Mouse (Mus musculus): ENCODE measurements around the gene Gm37240. TPM values are rescaled to one million over a fixed set of nuclear protein-coding genes. Genes with fewer than 3 reads are reported as not detected.

Gene Gm37240
- polyA plus RNA-seq, 1 experiment = not detected

GRCm38 (mm10) chr3:84955011-84955775 lies 932.1 kb downstream of the Gm37240 start:
- no peak overlapping the region for H3K27ac ChIP-seq (ENCODE audit: insufficient read depth, low read depth, low read length)
- no peak for TF ChIP-seq CTCF (IDR thresholded peaks at IDR 0.05; ENCODE audit: low read depth, low read length)
- no peak for TF ChIP-seq POLR2A (IDR thresholded peaks at IDR 0.05; ENCODE audit: borderline replicate concordance, low read depth, low read length)
- H3K4me3 ChIP-seq (ENCODE audit: insufficient read depth, low read length) = no peak overlapping the region
- no peaks in the 10 kb centered on the region for H3K4me1 ChIP-seq (ENCODE audit: control insufficient read depth, insufficient read depth, low read length)

- TF ChIP-seq POLR2A (IDR thresholded peaks at IDR 0.05; ENCODE audit: borderline replicate concordance, low read depth, low read length) (no peak), CTCF (IDR thresholded peaks at IDR 0.05; ENCODE audit: low read depth, low read length) (no peak)
- H3K4me1 ChIP-seq (ENCODE audit: control insufficient read depth, insufficient read depth, low read length) = no peaks in the 10 kb centered on the region
- H3K4me3 ChIP-seq (ENCODE audit: insufficient read depth, low read length) = no peak overlapping the region
- no peak overlapping the region for H3K27ac ChIP-seq (ENCODE audit: insufficient read depth, low read depth, low read length)
Observed at GRCm38 (mm10) chr3:84952585-84953187, 934.6 kb downstream of the Gm37240 start.

- Histone ChIP-seq H3K4me1 (ENCODE audit: control insufficient read depth, insufficient read depth, low read length) (no peaks in the 10 kb centered on the region), H3K4me3 (ENCODE audit: insufficient read depth, low read length) (no peak overlapping the region), H3K27ac (ENCODE audit: insufficient read depth, low read depth, low read length) (no peak overlapping the region)
- TF ChIP-seq POLR2A (IDR thresholded peaks at IDR 0.05; ENCODE audit: borderline replicate concordance, low read depth, low read length) (no peak), CTCF (IDR thresholded peaks at IDR 0.05; ENCODE audit: low read depth, low read length) (no peak)
Observed at GRCm38 (mm10) chr3:84952135-84952534, 935.2 kb downstream of the Gm37240 start.

- no peak overlapping the region for H3K4me3 ChIP-seq (ENCODE audit: insufficient read depth, low read length)
Observed at GRCm38 (mm10) chr3:84951698-84952097, 935.6 kb downstream of the Gm37240 start.

GRCm38 (mm10) chr3:84949387-84949786 lies 937.9 kb downstream of the Gm37240 start:
- peaks cover 9% of the 10 kb centered on the region for H3K4me1 ChIP-seq (ENCODE audit: control insufficient read depth, insufficient read depth, low read length)
- H3K4me3 ChIP-seq (ENCODE audit: insufficient read depth, low read length) = no peak overlapping the region
- no peak overlapping the region for H3K27ac ChIP-seq (ENCODE audit: insufficient read depth, low read depth, low read length)
- no peak for TF ChIP-seq CTCF (IDR thresholded peaks at IDR 0.05; ENCODE audit: low read depth, low read length)
- TF ChIP-seq POLR2A (IDR thresholded peaks at IDR 0.05; ENCODE audit: borderline replicate concordance, low read depth, low read length) = no peak

More at GRCm38 (mm10) chr3:84951698-84952097, 935.6 kb downstream of the Gm37240 start:
- TF ChIP-seq POLR2A (IDR thresholded peaks at IDR 0.05; ENCODE audit: borderline replicate concordance, low read depth, low read length) (no peak), CTCF (IDR thresholded peaks at IDR 0.05; ENCODE audit: low read depth, low read length) (no peak)
- Histone ChIP-seq H3K27ac (ENCODE audit: insufficient read depth, low read depth, low read length) (no peak overlapping the region), H3K4me1 (ENCODE audit: control insufficient read depth, insufficient read depth, low read length) (no peaks in the 10 kb centered on the region)

- no peak overlapping the region for H3K4me3 ChIP-seq (ENCODE audit: insufficient read depth, low read length)
- peaks cover 14% of the 10 kb centered on the region for H3K4me1 ChIP-seq (ENCODE audit: control insufficient read depth, insufficient read depth, low read length)
- no peak for TF ChIP-seq CTCF (IDR thresholded peaks at IDR 0.05; ENCODE audit: low read depth, low read length)
- no peak for TF ChIP-seq POLR2A (IDR thresholded peaks at IDR 0.05; ENCODE audit: borderline replicate concordance, low read depth, low read length)
- H3K27ac ChIP-seq (ENCODE audit: insufficient read depth, low read depth, low read length) = no peak overlapping the region
Observed at GRCm38 (mm10) chr3:84946381-84946780, 940.9 kb downstream of the Gm37240 start.

- 0 out of 2 replicates have a peak overlapping the region, but pooled peaks have one; percentile 12 for H3K27ac ChIP-seq (ENCODE audit: insufficient read depth, low read depth, low read length)
- peaks cover 14% of the 10 kb centered on the region for H3K4me1 ChIP-seq (ENCODE audit: control insufficient read depth, insufficient read depth, low read length)
- TF ChIP-seq CTCF (IDR thresholded peaks at IDR 0.05; ENCODE audit: low read depth, low read length) = no peak
- no peak overlapping the region for H3K4me3 ChIP-seq (ENCODE audit: insufficient read depth, low read length)
Observed at GRCm38 (mm10) chr3:84944933-84945332, 942.4 kb downstream of the Gm37240 start.

GRCm38 (mm10) chr3:84937360-84938355 lies 949.7 kb downstream of the Gm37240 start:
- TF ChIP-seq CTCF (IDR thresholded peaks at IDR 0.05; ENCODE audit: low read depth, low read length) = no peak
- TF ChIP-seq POLR2A (IDR thresholded peaks at IDR 0.05; ENCODE audit: borderline replicate concordance, low read depth, low read length) = no peak
- no peak overlapping the region for H3K27ac ChIP-seq (ENCODE audit: insufficient read depth, low read depth, low read length)
- no peak overlapping the region for H3K4me3 ChIP-seq (ENCODE audit: insufficient read depth, low read length)
- H3K4me1 ChIP-seq (ENCODE audit: control insufficient read depth, insufficient read depth, low read length) = peaks cover 13% of the 10 kb centered on the region

GRCm38 (mm10) chr3:84936956-84937355 lies 950.4 kb downstream of the Gm37240 start:
- no peak overlapping the region for H3K4me3 ChIP-seq (ENCODE audit: insufficient read depth, low read length)
- TF ChIP-seq POLR2A (IDR thresholded peaks at IDR 0.05; ENCODE audit: borderline replicate concordance, low read depth, low read length) (no peak), CTCF (IDR thresholded peaks at IDR 0.05; ENCODE audit: low read depth, low read length) (no peak)

More at GRCm38 (mm10) chr3:84936956-84937355, 950.4 kb downstream of the Gm37240 start:
- peaks cover 12% of the 10 kb centered on the region for H3K4me1 ChIP-seq (ENCODE audit: control insufficient read depth, insufficient read depth, low read length)
- H3K27ac ChIP-seq (ENCODE audit: insufficient read depth, low read depth, low read length) = no peak overlapping the region

All from bone marrow macrophage, adult 2 months (primary cell).